Mouse (Mus musculus): Measurements from ENCODE around the gene Tgfbr2. TPM values are rescaled to one million over a fixed set of nuclear protein-coding genes. Genes with fewer than 3 reads are reported as not detected.

The Tgfbr2 gene
- total RNA-seq (2023), result 10 to 100 TPM; 31.3 to 37.0 TPM

GRCm38 (mm10) chr9:116174481-116175461, at the start of gene Tgfbr2:
Gene Tgfbr2 (minus strand): TSS chr9:116175360.

Measured in neutrophil, adult 59 days (primary cell).